Mouse (Mus musculus) small intestine, adult 2 months (tissue): ENCODE measurements around the gene Asb4.

ENCODE experiments used
- CTCF ChIP-seq: fragments of 200-500 bp; IDR thresholded peaks from 2 replicates; pipeline ENCODE4 v1.5.1; 2012; ENCODE audit warnings: low read depth, mild to moderate bottlenecking, control low read depth, inconsistent platforms, low read length, moderate library complexity, mixed read lengths; ENCODE audit not compliant: insufficient replicate concordance, insufficient read length; ENCODE audit errors: extremely low read depth
- POLR2A ChIP-seq: fragments of 200-500 bp; IDR thresholded peaks from 2 replicates; pipeline ENCODE4 v1.6.1; 2012; ENCODE audit warnings: low read depth, mild to moderate bottlenecking, control low read depth, inconsistent platforms, low read length, moderate library complexity

- TF ChIP-seq CTCF (no peak), POLR2A (no peak)
These were observed 59.3 kb downstream of the Asb4 start for GRCm38 (mm10) chr6:5442316-5443085.
